Mouse (Mus musculus): ENCODE measurements at regions not wholly inside any gene's neighbourhood (a gene's known extent, or its start where the extent isn't known, plus 50 kb on each side); places are given as distances from the start of the nearest gene placed in this dataset.

- no peak for TF ChIP-seq CTCF (IDR thresholded peaks at IDR 0.05)
- CTCF ChIA-PET: no interaction called here
- ATAC-seq (no peak), DNase-seq (ENCODE audit: low read depth, low spot score) (no peak)
- POLR2A ChIA-PET: interaction anchor here (0.5 kb wide), 1 partner anchor 134 kb away, joined by 3 read pairs; no protein-coding TSS in a partner anchor
- in situ Hi-C loops (cut with MboI; ENCODE audit: low pct_unique_long_range_greater_than_20kb): no loop called here
- H3K27me3 ChIP-seq: peaks cover 44% of the 10 kb centered on the region
Measured at GRCm38 (mm10) chr5:46086885-46087284, 229.5 kb upstream of the Lcorl start.

DNA sequence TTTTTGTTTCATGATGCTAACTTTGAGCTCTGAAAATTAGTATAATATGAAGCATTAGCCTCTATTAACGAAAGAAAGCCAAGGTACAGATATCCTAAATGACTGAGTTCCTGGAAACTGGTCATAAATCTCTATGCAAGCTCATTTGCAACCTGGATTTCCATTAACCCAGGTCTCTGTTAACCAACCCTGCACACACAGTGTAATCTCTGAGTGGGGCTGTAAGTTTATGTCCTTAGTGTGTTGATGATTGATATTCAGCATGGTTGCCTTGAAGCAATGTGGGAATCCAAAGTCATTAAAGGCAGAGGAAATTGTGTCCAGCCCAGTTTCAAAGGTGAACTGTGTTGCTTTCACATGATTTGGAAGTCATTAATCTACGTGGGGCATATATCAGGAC, 225.9 kb upstream of the Lcorl start:
- in situ Hi-C loops (cut with MboI; ENCODE audit: low pct_unique_long_range_greater_than_20kb): no loop called here
- POLR2A ChIA-PET: no interaction called here
- TF ChIP-seq CTCF (IDR thresholded peaks at IDR 0.05): no peak
- CTCF ChIA-PET: no interaction called here
- H3K27me3 ChIP-seq: peaks cover 40% of the 10 kb centered on the region
- DNase-seq (ENCODE audit: low read depth, low spot score) (no peak), ATAC-seq (no peak)

GRCm38 (mm10) chr5:46073744-46074143, 216.3 kb upstream of the Lcorl start:
- in situ Hi-C loops (cut with MboI; ENCODE audit: low pct_unique_long_range_greater_than_20kb): no loop called here
- POLR2A ChIA-PET: no interaction called here
- no peak for TF ChIP-seq CTCF (IDR thresholded peaks at IDR 0.05)
- no peak for ATAC-seq
- CTCF ChIA-PET: no interaction called here
- no peak for DNase-seq (ENCODE audit: low read depth, low spot score)
- no peaks in the 10 kb centered on the region for H3K27me3 ChIP-seq

GRCm38 (mm10) chr5:46073136-46073535, 215.7 kb upstream of the Lcorl start:
- ATAC-seq (no peak), DNase-seq (ENCODE audit: low read depth, low spot score) (no peak)
- H3K27me3 ChIP-seq: no peaks in the 10 kb centered on the region
- no peak for TF ChIP-seq CTCF (IDR thresholded peaks at IDR 0.05)
- ChIA-PET CTCF (no interaction called here), POLR2A (no interaction called here)
- in situ Hi-C loops (cut with MboI; ENCODE audit: low pct_unique_long_range_greater_than_20kb): no loop called here

GRCm38 (mm10) chr5:46059910-46060309, 202.5 kb upstream of the Lcorl start:
- CTCF ChIA-PET: no interaction called here
- POLR2A ChIA-PET: no interaction called here
- TF ChIP-seq CTCF (IDR thresholded peaks at IDR 0.05): no peak
- H3K27me3 ChIP-seq: peaks cover 49% of the 10 kb centered on the region
- DNase-seq (ENCODE audit: low read depth, low spot score) (no peak), ATAC-seq (no peak)
- in situ Hi-C loops (cut with MboI; ENCODE audit: low pct_unique_long_range_greater_than_20kb): no loop called here

DNA sequence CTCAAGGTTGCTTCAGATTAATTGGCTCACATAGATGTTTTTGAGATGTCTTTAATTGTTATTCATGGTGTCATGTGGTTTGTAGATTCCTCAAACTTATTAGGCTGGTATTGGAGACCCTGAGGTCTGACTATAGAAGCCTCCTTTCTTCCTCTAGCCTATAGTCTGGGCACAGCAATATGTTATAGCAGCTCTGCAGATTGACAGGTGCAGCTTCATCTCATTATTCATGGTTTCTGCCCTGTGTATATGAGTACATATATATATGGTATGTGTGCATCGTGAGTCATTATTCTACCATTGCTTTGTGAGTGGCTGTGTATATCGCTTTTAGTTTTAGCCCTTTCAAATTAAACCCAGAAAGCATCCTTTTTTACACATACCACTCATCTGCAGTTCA, 197.4 kb upstream of the Lcorl start:
- no peak for TF ChIP-seq CTCF (IDR thresholded peaks at IDR 0.05)
- DNase-seq (ENCODE audit: low read depth, low spot score) (no peak), ATAC-seq (no peak)
- peaks cover 34% of the 10 kb centered on the region for H3K27me3 ChIP-seq
- in situ Hi-C loops (cut with MboI; ENCODE audit: low pct_unique_long_range_greater_than_20kb): no loop called here
- POLR2A ChIA-PET: no interaction called here
- CTCF ChIA-PET: interaction anchor here (1.0 kb wide), 1 partner anchor 21 kb away, joined by 3 read pairs; no protein-coding TSS in a partner anchor

DNA sequence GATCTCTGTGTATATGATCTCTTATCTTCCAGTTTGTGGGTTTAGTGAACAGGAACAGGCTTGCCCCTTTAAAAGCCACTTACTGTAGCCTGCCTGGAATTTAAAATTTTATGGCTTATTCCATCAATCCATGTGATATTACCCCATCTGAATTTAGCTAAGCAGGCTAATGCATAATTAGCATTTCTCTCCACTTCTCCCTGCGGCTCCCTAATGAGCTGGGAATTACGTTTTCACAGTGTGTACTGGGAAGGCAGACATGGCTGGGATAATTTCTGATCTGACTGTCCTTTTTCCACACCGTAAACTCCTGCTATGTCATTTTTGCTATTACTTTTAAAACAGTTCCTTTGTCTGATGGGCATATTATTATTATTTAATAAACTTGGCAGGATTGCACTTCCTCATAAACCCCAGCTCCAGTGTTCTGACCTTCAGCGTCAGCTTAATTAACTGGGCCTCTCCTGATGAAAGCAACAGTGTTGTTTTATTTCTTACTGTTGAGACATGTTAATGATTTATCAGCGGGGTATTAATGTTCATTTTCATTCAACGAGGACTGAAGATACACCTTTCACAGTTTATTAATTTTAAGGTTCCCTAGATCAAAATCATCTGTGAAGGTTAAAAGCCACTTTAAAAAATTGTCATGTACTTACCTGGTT, 185.4 kb upstream of the Lcorl start:
- peaks cover 33% of the 10 kb centered on the region for H3K27me3 ChIP-seq
- ATAC-seq (no peak), DNase-seq (ENCODE audit: low read depth, low spot score) (no peak)
- POLR2A ChIA-PET: no interaction called here
- in situ Hi-C loops (cut with MboI; ENCODE audit: low pct_unique_long_range_greater_than_20kb): no loop called here
- CTCF ChIA-PET: no interaction called here
- TF ChIP-seq CTCF (IDR thresholded peaks at IDR 0.05): no peak

DNA sequence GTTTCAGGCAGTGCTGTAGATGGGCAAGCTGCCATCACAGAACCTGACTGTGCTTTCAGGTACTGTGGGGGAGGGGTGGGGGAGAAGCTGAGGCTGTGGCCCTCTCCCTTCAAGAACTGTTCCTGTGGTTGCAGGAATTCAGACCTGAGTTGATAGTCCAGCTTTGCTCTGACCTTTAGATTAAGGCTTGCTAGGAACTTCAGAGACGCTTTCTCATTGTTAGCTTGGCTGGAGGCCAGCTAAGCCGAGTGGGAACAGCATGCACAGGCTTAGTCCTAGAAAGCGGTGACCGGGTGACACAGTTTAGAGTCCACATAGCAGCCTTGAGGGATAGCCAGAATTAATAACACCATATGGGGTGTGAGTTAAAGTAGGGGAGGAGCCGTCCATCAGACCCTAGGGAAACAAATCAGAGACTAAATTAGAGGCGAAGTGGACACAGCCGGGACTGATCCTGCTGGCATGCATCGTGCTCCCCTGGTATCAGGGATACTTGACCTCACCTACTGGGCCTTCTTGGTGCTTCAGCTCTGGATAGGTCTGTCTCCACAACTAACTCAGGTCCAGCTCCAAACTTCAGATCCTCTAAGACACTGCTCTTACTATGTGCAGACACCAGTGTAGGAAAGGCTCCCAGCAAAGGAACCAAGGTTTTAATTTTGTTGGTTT, 175.7 kb upstream of the Lcorl start:
- peaks cover 35% of the 10 kb centered on the region for H3K27me3 ChIP-seq
- ATAC-seq (no peak), DNase-seq (ENCODE audit: low read depth, low spot score) (no peak)
- ChIA-PET CTCF (no interaction called here), POLR2A (no interaction called here)
- no peak for TF ChIP-seq CTCF (IDR thresholded peaks at IDR 0.05)
- in situ Hi-C loops (cut with MboI; ENCODE audit: low pct_unique_long_range_greater_than_20kb): no loop called here

DNA sequence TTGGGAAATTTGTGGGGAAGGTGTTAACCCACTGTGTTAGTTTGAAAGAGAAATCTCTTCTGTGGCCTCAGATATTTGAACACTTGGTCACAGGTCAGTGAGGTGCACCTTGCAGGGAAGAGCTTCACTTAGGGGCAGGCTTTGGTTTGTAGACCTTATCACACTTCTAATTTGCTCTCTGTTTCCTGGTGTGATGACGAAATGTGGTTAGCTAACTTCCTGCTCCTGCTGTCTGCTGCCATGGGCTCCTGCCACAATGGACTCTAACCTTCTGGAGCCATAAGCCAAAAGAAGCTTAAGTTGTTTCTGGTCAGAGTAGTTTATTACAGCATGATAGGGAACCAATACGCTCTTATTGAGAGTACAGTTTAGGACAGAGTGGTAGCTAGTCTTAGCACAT, 174.8 kb upstream of the Lcorl start:
- DNase-seq (ENCODE audit: low read depth, low spot score) (no peak), ATAC-seq (no peak)
- TF ChIP-seq CTCF (IDR thresholded peaks at IDR 0.05): no peak
- POLR2A ChIA-PET: no interaction called here
- CTCF ChIA-PET: no interaction called here
- H3K27me3 ChIP-seq: peaks cover 39% of the 10 kb centered on the region
- in situ Hi-C loops (cut with MboI; ENCODE audit: low pct_unique_long_range_greater_than_20kb): no loop called here

- ChIA-PET CTCF (interaction anchor here (1.5 kb wide), 1 partner anchor 11 kb away, joined by 3 read pairs; no protein-coding TSS in a partner anchor), POLR2A (no interaction called here)
- ATAC-seq (no peak), DNase-seq (ENCODE audit: low read depth, low spot score) (no peak)
- no peak for TF ChIP-seq CTCF (IDR thresholded peaks at IDR 0.05)
- in situ Hi-C loops (cut with MboI; ENCODE audit: low pct_unique_long_range_greater_than_20kb): no loop called here
- peaks cover 65% of the 10 kb centered on the region for H3K27me3 ChIP-seq
Measured at GRCm38 (mm10) chr5:46024138-46024537, 166.7 kb upstream of the Lcorl start.

DNA sequence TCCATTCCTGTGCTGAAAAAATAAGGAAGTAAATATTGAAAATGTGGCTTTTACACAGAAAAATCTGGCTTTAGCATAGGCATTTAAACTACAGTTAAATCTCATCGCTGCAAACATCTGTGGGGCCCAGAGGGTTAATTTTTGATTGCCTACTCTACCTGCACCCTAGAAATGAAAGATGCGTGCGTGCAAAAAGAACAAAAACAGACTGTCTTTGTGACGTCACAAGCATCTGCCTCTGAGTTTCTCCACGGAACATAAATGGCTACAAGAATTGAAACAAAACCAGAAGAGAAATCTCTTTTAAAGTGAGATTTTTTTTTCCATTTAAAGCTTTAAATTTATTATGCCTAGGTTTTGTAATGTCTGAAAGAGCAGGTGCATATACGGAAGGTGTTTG, 166.0 kb upstream of the Lcorl start:
- no peak for TF ChIP-seq CTCF (IDR thresholded peaks at IDR 0.05)
- ChIA-PET CTCF (interaction anchor here (1.5 kb wide), 1 partner anchor 11 kb away, joined by 3 read pairs; no protein-coding TSS in a partner anchor), POLR2A (no interaction called here)
- DNase-seq (ENCODE audit: low read depth, low spot score): no peak
- no peak for ATAC-seq
- H3K27me3 ChIP-seq: peaks cover 65% of the 10 kb centered on the region
- in situ Hi-C loops (cut with MboI; ENCODE audit: low pct_unique_long_range_greater_than_20kb): no loop called here

Data from Patski (cell line).